Mouse (Mus musculus): ENCODE measurements around the gene Gm20388. TPM values are rescaled to one million over a fixed set of nuclear protein-coding genes. Genes with fewer than 3 reads are reported as not detected.
A peak's percentile ranks its signal among the peaks of the same experiment; 100 is the strongest.

Gene Gm20388
- polyA plus RNA-seq, 1 experiment from 2014 or later = not detected

DNA sequence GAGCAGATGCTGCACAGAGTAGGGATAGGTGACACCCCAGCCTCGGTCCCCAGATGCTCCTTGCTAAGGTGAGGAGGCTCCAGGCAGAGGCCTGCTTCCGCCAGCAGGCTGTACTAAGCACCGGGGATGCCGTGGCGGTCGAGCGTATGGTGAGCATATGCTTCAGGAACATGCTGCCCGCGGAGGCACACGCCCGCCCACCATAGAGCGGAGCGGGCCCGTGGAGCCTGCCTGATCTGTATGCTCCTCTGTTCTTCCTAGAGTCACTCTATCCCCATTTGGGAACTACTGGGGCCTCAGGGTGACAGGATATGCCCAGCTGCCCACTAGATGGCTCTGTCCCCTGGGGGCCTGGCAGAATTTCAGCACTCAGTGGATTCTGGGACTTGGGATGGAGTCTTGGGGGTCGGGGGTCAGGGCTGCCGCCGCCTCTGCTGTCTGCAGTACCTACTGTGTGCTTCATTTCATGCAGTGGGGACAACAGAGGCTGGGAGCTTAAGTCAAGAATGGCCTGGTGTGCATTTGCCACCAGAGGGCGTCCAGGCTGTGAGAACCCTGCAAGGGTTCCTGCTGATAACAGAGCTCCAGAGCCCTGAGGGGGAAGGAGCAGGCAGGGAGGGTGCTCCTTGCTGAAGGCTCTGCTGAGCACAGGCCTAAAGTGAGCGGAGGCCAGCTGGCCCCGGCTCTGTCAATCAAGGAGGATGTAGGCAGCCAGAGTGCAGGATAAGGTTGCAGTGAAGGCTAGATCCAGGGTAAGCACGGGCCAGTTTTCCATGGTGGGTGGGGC, 377.7 kb downstream of the Gm20388 start:
- H3K4me2 ChIP-seq (replicated peaks; ENCODE audit: low read depth) = no peak overlapping the region
- no peaks in the 10 kb centered on the region for H3K36me3 ChIP-seq (ENCODE audit: control insufficient read depth, insufficient read depth, low read length)
- no peak overlapping the region for H3K27ac ChIP-seq (replicated peaks)
- WGBS = 59% methylated on average over 21 of the region's 21 CpGs
- ATAC-seq (ENCODE audit: low FRiP score, low TSS enrichment) = peak; percentile 20
- H3K9ac ChIP-seq (ENCODE audit: low read length) = no peak overlapping the region
- DNase-seq (ENCODE audit: low spot score) = peak; percentile 78
- no peak overlapping the region for H3K4me3 ChIP-seq (ENCODE audit: low read depth, low read length)
- H3K9me3 ChIP-seq (ENCODE audit: control insufficient read depth, low read length) = no peaks in the 10 kb centered on the region
- H3K27me3 ChIP-seq (ENCODE audit: control insufficient read depth, insufficient read depth, low read length) = no peaks in the 10 kb centered on the region
- peak; percentile 91 for TF ChIP-seq CTCF (IDR thresholded peaks at IDR 0.05; ENCODE audit: low read depth)
- TF ChIP-seq EP300 (optimal IDR thresholded peaks at IDR 0.05) = no peak
- peaks cover 15% of the 10 kb centered on the region for H3K4me1 ChIP-seq (replicated peaks; ENCODE audit: control insufficient read depth, insufficient read depth)

DNA sequence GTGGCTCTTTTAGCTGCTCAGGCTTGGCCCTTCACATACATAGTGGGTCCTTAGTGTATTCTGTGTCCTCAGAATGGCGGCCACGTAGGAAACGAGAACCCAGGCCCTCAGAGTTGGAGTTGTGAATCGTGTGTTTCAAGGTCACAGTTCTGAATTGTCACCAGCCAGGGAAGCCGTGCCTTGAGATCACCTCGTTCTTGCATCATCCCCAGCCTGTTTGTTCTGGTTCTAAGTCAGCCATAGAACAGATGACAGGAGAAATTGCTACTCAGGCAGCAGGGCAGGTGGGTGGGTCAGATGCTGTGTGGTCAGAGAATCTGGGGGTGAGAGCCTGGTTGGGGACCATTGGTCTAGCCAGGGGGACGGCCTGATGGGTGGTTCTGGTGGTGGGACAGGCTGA, 378.6 kb downstream of the Gm20388 start:
- WGBS = 83% methylated on average over 7 of the region's 7 CpGs
- Histone ChIP-seq H3K4me2 (replicated peaks; ENCODE audit: low read depth) (no peak overlapping the region), H3K27me3 (ENCODE audit: control insufficient read depth, insufficient read depth, low read length) (no peaks in the 10 kb centered on the region), H3K9ac (ENCODE audit: low read length) (0 out of 2 replicates have a peak overlapping the region, but pooled peaks have one; percentile 4), H3K9me3 (ENCODE audit: control insufficient read depth, low read length) (no peaks in the 10 kb centered on the region), H3K4me3 (ENCODE audit: low read depth, low read length) (no peak overlapping the region), H3K4me1 (replicated peaks; ENCODE audit: control insufficient read depth, insufficient read depth) (peaks cover 15% of the 10 kb centered on the region), H3K27ac (replicated peaks) (peak overlapping the region; percentile 35; the same call in 1 of the 2 replicates), H3K36me3 (ENCODE audit: control insufficient read depth, insufficient read depth, low read length) (no peaks in the 10 kb centered on the region)
- TF ChIP-seq EP300 (optimal IDR thresholded peaks at IDR 0.05) (no peak), CTCF (IDR thresholded peaks at IDR 0.05; ENCODE audit: low read depth) (no peak)
- ATAC-seq (ENCODE audit: low FRiP score, low TSS enrichment) (no peak), DNase-seq (ENCODE audit: low spot score) (no peak)

- ATAC-seq (ENCODE audit: low FRiP score, low TSS enrichment) = no peak
- H3K4me1 ChIP-seq (replicated peaks; ENCODE audit: control insufficient read depth, insufficient read depth) = peaks cover 10% of the 10 kb centered on the region
- no peak overlapping the region for H3K4me2 ChIP-seq (replicated peaks; ENCODE audit: low read depth)
These were observed 379.1 kb downstream of the Gm20388 start for GRCm38 (mm10) chr8:120289698-120290181.

DNA sequence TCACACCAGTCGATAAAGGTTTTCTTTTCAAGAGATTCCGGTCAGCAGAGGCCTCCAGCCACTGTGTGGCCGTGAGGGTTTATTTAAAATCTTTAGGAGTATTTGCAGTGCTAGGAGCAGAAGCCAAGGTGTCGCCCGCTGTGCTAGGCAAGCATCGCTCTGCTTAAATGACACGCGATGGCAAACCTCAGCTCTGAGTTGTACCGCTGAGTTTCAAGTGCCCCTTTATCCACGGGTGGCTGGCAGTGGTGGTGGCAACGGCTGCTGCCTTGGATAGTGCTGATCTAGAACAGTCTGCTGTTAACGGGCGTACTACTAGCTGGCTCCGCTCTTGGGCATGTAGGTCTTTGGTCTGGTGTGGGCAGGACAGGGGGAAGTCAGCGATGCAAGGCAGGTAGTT, 380.0 kb downstream of the Gm20388 start:
- H3K27me3 ChIP-seq (ENCODE audit: control insufficient read depth, insufficient read depth, low read length) = no peaks in the 10 kb centered on the region
- DNase-seq (ENCODE audit: low spot score) (no peak), ATAC-seq (ENCODE audit: low FRiP score, low TSS enrichment) (no peak)
- peaks cover 7% of the 10 kb centered on the region for H3K4me1 ChIP-seq (replicated peaks; ENCODE audit: control insufficient read depth, insufficient read depth)
- no peak overlapping the region for H3K27ac ChIP-seq (replicated peaks)
- no peak overlapping the region for H3K9ac ChIP-seq (ENCODE audit: low read length)
- no peak overlapping the region for H3K4me3 ChIP-seq (ENCODE audit: low read depth, low read length)
- TF ChIP-seq EP300 (optimal IDR thresholded peaks at IDR 0.05) (no peak), CTCF (IDR thresholded peaks at IDR 0.05; ENCODE audit: low read depth) (no peak)
- WGBS = 62% methylated on average over 15 of the region's 15 CpGs
- no peaks in the 10 kb centered on the region for H3K9me3 ChIP-seq (ENCODE audit: control insufficient read depth, low read length)
- H3K36me3 ChIP-seq (ENCODE audit: control insufficient read depth, insufficient read depth, low read length) = no peaks in the 10 kb centered on the region
- H3K4me2 ChIP-seq (replicated peaks; ENCODE audit: low read depth) = no peak overlapping the region

More at GRCm38 (mm10) chr8:120289698-120290181, 379.1 kb downstream of the Gm20388 start:
- Histone ChIP-seq H3K27ac (replicated peaks) (peak overlapping the region; percentile 35; the same call in 1 of the 2 replicates), H3K9me3 (ENCODE audit: control insufficient read depth, low read length) (no peaks in the 10 kb centered on the region), H3K36me3 (ENCODE audit: control insufficient read depth, insufficient read depth, low read length) (no peaks in the 10 kb centered on the region), H3K27me3 (ENCODE audit: control insufficient read depth, insufficient read depth, low read length) (no peaks in the 10 kb centered on the region), H3K9ac (ENCODE audit: low read length) (0 out of 2 replicates have a peak overlapping the region, but pooled peaks have one; percentile 4), H3K4me3 (ENCODE audit: low read depth, low read length) (no peak overlapping the region)
- TF ChIP-seq EP300 (optimal IDR thresholded peaks at IDR 0.05) (no peak), CTCF (IDR thresholded peaks at IDR 0.05; ENCODE audit: low read depth) (no peak)
- no peak for DNase-seq (ENCODE audit: low spot score)
- WGBS = 35% methylated on average over 10 of the region's 10 CpGs

GRCm38 (mm10) chr8:120291650-120292049, 381.0 kb downstream of the Gm20388 start:
- DNase-seq (ENCODE audit: low spot score) (no peak), ATAC-seq (ENCODE audit: low FRiP score, low TSS enrichment) (no peak)
- 85% methylated on average over 9 of the region's 9 CpGs for WGBS
- H3K36me3 ChIP-seq (ENCODE audit: control insufficient read depth, insufficient read depth, low read length) = no peaks in the 10 kb centered on the region
- TF ChIP-seq CTCF (IDR thresholded peaks at IDR 0.05; ENCODE audit: low read depth) = no peak
- no peak for TF ChIP-seq EP300 (optimal IDR thresholded peaks at IDR 0.05)
- no peaks in the 10 kb centered on the region for H3K27me3 ChIP-seq (ENCODE audit: control insufficient read depth, insufficient read depth, low read length)
- no peak overlapping the region for H3K4me3 ChIP-seq (ENCODE audit: low read depth, low read length)
- H3K4me1 ChIP-seq (replicated peaks; ENCODE audit: control insufficient read depth, insufficient read depth) = peaks cover 7% of the 10 kb centered on the region
- no peak overlapping the region for H3K4me2 ChIP-seq (replicated peaks; ENCODE audit: low read depth)
- H3K9ac ChIP-seq (ENCODE audit: low read length) = no peak overlapping the region
- no peaks in the 10 kb centered on the region for H3K9me3 ChIP-seq (ENCODE audit: control insufficient read depth, low read length)
- no peak overlapping the region for H3K27ac ChIP-seq (replicated peaks)
